Mouse (Mus musculus) brain, embryonic 14.5 days (tissue): Measurements from ENCODE around the gene Msrb2. TPM values are rescaled to one million over a fixed set of nuclear protein-coding genes. Genes with fewer than 3 reads are reported as not detected.
A peak's percentile ranks its signal among the peaks of the same experiment; 100 is the strongest.

Experiments
- DNase-seq: peaks from one replicate; pipeline ENCODE4 v3.0.0-alpha.2; 2011; ENCODE audit warnings: low read depth
- CTCF ChIP-seq: fragments of 200-500 bp; IDR thresholded peaks from 2 replicates; pipeline ENCODE4 v1.5.1; 2012; ENCODE audit warnings: inconsistent platforms, mild to moderate bottlenecking, moderate library complexity, borderline replicate concordance; ENCODE audit not compliant: insufficient read depth, insufficient read length; ENCODE audit errors: extremely low read depth
- POLR2A ChIP-seq: fragments of 200-500 bp; IDR thresholded peaks from 2 replicates; pipeline ENCODE4 v1.6.1; 2012; ENCODE audit warnings: mild to moderate bottlenecking, inconsistent platforms, borderline replicate concordance; ENCODE audit not compliant: poor library complexity, insufficient read depth, insufficient read length, severe bottlenecking; ENCODE audit errors: extremely low read depth
- polyA plus RNA-seq: library from polyadenylated mRNA; depleted of rRNA; stranded (reverse); fragments of >200 nt; gene quantifications from 2 replicates; pipeline ENCODE4 v1.2.3, GENCODE M21; 2012

Msrb2 gene
- polyA plus RNA-seq, 1 experiment: 7.0 TPM

DNA sequence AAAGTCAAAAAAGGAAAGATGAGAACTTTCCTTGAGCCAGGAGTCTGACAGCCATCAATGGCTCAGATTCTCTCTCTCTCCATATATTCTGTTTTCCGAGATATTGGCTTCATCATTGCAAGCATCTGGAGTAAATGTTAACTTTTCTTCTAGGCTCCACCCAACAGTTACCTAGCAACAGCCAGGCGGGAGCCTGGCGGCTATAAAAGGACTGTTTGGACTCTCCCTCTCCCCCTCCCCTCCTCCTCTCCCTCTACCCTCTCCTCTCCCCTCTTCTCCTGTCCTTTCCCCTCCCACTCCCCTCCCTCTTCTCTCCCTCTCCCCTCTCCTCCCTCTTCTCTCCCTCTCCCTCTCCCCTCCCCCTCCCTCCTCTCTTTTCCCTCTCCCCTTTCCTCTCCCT is 4.8 kb upstream of the Msrb2 start:
- DNase-seq: peak; percentile 40

DNA sequence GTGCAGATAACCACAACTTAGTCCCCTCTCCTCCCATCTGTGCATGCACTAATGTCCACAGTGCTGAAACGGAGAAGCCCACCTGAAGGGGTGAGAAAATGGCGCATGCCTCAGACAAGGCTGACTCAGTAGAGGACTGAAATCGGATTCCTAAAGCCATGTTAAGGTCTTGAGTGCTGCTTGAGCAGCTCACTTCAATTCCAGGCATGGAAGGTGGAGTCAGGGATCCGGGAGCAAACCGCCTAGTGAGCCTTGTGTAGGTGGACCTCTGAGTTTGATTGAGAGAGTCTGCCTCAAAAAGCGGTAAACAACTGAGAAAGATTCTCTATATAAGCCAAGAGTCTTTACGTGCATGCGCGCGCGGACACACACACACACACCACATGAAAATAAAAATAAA is 4.1 kb upstream of the Msrb2 start:
- DNase-seq: peak; percentile 13
- TF ChIP-seq CTCF: no peak
- no peak for TF ChIP-seq POLR2A

More for the DNA sequence above, 4.8 kb upstream of the Msrb2 start:
- TF ChIP-seq POLR2A (no peak), CTCF (no peak)

DNA sequence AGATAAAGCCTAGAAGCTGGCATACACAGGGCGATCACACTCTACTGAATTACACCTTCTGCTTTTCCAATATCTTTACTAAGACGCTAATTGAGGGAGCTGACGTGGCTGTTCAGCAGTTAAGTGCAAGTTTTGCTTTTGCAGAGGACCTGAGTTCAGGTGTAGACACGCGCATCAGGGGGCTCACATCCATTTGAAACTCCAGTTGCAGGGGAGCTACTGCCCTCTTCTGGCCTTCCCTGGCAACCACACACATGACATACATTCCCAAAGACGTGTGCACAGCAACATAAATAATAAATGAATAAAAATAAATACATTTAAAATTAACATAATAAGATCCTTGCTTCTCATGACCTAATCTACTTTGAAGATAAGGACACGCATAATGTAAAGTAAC is 2.5 kb downstream of the Msrb2 start:
- TF ChIP-seq POLR2A: no peak
- peak; percentile 31; the same call in 1 of the 2 replicates for TF ChIP-seq CTCF
- peak; percentile 10 for DNase-seq

DNA sequence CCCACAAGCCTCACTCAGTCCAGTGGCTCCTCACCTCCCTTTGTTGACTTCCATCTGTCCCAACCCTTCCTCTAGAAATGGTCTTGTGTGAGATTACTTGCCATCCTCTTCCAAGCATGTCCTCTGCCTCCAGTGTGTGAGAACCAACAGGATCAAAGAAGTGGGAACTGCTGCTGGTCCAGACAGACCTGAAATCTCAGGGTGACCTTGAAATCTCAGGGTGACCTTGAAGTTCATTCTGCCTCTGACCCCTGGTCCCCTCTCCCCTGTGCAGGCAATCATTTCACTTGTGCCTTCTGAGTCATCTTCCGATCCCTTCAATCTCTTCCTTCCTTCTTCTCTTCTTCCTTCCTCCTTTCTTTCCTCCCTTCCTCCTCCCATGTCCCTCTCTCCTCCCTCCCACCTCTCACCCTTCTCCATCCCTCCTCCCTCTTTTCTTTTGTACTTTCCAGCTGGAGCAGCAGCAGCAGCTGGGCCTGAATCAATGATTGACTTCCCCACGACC is 9.3 kb downstream of the Msrb2 start:
- TF ChIP-seq POLR2A: no peak
- no peak for TF ChIP-seq CTCF
- DNase-seq: no peak

DNA sequence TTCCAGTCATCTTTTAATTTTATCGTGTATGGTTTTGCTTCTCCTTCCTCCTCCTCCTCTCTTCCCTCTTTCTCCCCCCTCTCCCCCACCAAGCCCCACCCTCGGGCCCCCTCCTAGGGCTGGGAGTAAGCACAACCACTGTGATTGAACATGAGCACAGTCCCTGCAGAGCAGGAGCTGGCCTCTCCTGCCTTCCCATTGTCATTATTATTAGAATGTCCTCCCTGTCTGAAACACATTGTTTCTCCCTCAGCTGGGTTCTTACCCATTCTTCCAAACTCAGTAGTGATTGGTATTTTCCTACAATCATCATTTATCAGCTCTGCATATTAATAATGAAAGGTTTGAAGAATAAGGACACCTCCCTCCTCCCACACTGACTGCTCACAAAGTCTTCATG is 9.7 kb downstream of the Msrb2 start:
- no peak for TF ChIP-seq POLR2A
- TF ChIP-seq CTCF: no peak
- DNase-seq: no peak

DNA sequence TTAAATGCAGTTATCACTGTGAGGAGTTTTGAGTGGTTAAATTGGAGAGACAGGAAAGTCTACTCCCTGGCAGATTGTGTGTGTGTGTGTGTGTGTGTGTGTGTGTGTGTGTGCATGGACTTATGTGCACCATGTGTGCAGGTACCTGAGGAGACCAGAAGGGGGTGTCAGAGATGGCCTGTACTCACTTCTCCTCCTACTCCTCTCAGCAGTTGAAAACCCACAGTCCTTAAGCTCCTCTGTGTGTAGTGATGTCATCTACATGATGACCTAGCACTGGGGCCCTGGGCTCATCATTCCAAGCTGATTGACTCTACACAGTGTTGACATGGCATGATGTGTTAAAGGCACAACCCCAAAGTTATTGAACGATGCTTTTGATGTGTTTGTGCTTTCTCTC is 11.0 kb downstream of the Msrb2 start:
- TF ChIP-seq CTCF (no peak), POLR2A (no peak)

DNA sequence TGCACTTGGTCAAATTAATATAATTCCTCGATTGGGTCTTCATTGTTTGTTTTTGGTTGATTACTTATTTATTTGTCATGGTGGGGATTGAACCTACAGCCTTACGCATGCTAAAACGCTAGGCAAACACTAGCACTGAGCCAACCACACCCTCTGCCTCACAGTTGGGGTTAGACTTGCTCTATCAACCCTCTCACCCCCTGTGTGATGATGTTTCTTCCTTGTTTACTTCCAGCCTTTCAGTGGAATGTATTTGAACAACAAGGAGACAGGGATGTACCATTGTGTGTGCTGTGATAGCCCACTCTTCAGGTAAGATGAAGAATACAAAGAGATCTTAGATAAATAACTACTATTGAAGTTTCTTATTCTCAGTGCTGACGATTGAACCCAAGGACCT is 11.8 kb downstream of the Msrb2 start:
- TF ChIP-seq CTCF (no peak), POLR2A (no peak)
- no peak for DNase-seq

More for the DNA sequence above, 11.0 kb downstream of the Msrb2 start:
- no peak for DNase-seq

DNA sequence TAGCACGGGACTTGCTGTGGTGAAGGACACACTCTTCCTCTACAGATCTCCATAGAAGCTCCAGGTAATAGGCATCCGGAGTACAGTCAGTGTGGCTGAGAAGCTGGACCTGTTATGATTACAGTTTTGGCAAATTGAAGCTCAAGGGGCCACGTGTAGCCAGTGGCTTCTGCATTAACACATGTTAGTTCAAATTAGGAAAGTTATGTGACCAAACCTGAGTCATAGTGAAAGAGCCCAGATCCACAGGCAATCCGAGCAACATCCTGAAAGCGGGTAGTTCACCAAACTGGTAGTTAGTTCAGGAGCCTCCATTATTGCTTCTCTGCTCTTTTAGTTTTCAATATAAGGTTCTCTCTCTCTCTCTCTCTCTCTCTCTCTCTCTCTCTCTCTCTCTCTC is 14.5 kb downstream of the Msrb2 start:
- DNase-seq: no peak
- TF ChIP-seq CTCF: no peak
- TF ChIP-seq POLR2A: no peak

DNA sequence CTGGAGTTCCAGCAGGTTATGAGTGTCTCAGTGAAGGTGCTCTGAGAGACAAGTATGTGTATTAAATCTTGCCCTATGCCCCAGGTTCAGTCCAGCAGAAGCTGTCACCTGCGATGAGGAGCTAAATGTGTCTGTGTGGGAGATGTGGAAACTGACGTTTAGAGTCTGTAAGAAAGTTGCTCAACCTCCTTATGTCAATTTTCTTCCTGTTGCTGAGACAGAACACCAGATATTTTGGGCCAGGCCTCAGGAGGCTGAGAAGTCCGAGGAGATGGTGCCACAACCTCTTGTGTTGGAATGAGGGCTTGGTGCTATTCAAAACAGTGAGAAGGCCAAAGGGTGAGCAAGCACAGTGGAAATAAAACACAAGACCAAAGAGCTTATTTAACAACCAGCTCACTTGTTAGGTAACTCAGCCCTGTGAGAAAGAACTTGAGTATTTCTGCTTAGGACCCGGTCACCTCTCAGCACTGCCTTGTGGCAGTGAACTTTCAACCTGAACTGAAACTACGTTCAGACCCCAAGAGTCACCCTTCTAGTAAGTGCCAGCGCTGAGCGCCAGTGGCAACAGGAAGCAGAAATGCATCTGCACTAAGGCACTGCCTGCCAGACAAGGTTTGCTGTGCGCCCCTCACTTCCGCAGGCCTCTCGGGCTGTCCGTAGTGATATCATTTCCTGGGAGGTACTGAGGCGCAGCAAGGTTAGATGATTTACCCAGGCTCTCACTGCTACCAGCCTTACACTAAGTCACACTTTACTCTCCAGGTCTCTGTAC is 17.3 kb downstream of the Msrb2 start:
- TF ChIP-seq CTCF (no peak), POLR2A (no peak)
- no peak for DNase-seq

DNA sequence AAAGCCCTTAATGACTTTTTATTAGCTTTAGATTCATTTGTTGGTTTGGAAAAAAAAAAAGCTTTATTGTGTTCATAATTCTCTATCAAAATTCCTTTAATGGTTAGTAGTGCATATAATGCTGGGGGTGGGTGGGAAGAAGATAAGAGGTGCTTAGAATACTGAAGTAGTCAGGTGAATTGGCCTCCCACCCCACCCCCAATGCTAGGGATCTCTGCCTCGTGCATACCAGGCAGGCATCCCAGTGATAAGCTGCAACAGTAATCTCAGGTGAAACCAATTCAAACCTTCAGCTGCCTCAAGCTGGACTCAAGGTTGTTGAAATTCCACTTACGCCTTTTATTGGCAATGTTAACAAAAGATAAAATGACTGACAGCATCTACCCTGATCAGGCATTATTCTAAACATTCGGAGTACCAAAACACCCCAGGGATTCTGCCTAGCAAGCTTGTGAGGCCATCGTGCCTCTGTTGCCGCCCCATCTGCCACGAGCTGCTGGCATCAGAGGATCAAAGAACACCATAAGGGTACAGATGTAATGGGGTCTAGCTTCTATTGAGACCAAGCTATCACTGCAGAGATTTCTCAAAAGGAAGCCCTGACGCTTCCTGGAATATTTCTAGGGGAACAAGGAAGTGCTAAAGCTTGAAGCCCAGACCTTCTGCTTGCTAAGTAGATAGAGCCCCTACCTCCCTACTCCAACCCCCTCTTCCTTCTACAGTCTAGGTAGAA is 19.3 kb downstream of the Msrb2 start:
- TF ChIP-seq POLR2A: no peak
- no peak for TF ChIP-seq CTCF
- peak; percentile 37 for DNase-seq

DNA sequence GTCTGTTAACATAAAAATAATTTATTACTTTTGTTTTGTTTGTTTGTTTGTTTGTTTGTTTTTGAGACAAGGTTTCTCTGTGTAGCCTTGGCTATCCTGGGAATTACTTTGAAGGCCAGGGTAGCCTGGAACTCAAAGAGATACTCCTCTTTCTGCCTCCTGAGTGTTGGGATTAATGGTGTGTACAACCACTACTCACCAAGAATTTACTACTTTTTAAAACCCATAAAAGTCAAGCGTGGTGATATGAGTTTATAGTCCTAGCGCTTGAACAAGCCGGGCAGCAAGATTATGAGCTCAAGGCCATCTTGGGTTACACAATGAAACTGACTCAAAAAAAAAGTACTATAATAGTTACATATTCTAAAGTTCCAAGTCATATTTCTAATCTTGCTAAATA is 20.4 kb downstream of the Msrb2 start:
- no peak for TF ChIP-seq POLR2A
- no peak for TF ChIP-seq CTCF
- no peak for DNase-seq
